Mouse (Mus musculus) cerebellum, adult 18-20 months (tissue): ENCODE data around the gene Gm20920.
"Not testable (repeated sequence)": the region's sequence is repeated elsewhere in the genome, so short reads cannot be mapped to it uniquely, and the experiment has no call there.

Experiments used
- DNase-seq, 2 experiments: peaks; one replicate each; pipeline ENCODE4 v3.0.0; 2021

The Gm20920 gene

GRCm38 (mm10) chrY:51851820-51852219 lies at the start of gene Gm20920:
Gene Gm20920, plus strand, starts transcription at chrY:51852120.
- not testable (repeated sequence) for DNase-seq
